ENCODE assay signal across 29 mouse cellular contexts in the genomic region with DNA sequence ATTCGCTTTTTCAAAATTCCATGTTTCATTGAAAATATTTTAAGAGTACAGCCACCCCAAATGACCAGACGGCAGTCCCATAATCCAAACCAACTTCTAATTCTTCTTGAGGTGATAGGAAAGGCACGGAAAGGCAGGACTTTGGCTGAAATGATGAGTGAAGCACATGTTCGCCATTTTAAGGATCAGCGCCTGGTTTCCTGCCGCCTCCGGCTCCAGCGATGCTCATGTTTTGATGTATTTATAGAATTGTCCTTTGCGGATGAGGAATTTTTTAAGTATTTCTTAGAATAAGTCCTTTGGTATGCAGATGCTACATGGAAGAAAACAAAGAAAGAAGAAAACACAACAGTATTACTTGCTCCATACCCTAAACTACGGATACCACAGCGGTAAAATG.
A peak's percentile ranks its signal among the peaks of the same experiment; 100 is the strongest.
DNase-seq lines count a peak whose midpoint lies in the region; ATAC-seq and TF ChIP-seq lines count a peak whose summit lies in the region.
"Had no signal": no experiment of that assay in that cellular context is flagged by ENCODE, and none has a peak within 500 bp of the region (broad histone marks: within the 10 kb centered on the region; RNA-seq: fewer than 3 reads in every experiment).

No protein-coding gene starts in this region.

- intact Hi-C loops in heart, postnatal 25 days (cut with DNase I): no loop called here

- no peak for TF ChIP-seq EP300 in heart, postnatal 0 days (IDR thresholded peaks at IDR 0.05; ENCODE audit: low read depth)

- peak overlapping the region; percentile 26; the same call in 1 of the 2 replicates for H3K4me2 ChIP-seq in heart, embryonic 12.5 days
- H3K4me2 ChIP-seq in heart, postnatal 0 days (ENCODE audit: low read depth, low read length): peak overlapping the region; percentile 28; the same call in 1 of the 2 replicates
- H3K4me2 ChIP-seq: embryonic facial prominence, embryonic 15.5 days; forebrain, embryonic 13.5 days; hindbrain, embryonic 13.5 days had no signal

- ATAC-seq in heart, embryonic 12.5 days (ENCODE audit: insufficient number of reproducible peaks, low FRiP score): no peak
- ATAC-seq in heart, postnatal 0 days (ENCODE audit: insufficient read depth, low read depth): no peak
- ATAC-seq in megakaryocyte-erythroid progenitor cell, adult 5-6 weeks (replicated peaks; ENCODE audit: low FRiP score, low TSS enrichment, poor library complexity, severe bottlenecking): no peak
- ATAC-seq: CD4-positive, CD25-positive, alpha-beta regulatory T cell, adult 4 months; forebrain, embryonic 13.5 days; intestine, embryonic 16.5 days had no signal

- 0 out of 2 replicates have a peak overlapping the region, but pooled peaks have one; percentile 38 for H3K27ac ChIP-seq in heart, embryonic 12.5 days (ENCODE audit: poor library complexity, severe bottlenecking)
- H3K27ac ChIP-seq in heart, postnatal 0 days (ENCODE audit: low read depth): no peak overlapping the region
- H3K27ac ChIP-seq: embryonic facial prominence, embryonic 10.5 days; embryonic facial prominence, embryonic 15.5 days; forebrain, embryonic 13.5 days; hindbrain, embryonic 13.5 days; kidney, postnatal 0 days; liver, embryonic 14.5 days; macrophage had no signal

- H3K4me3 ChIP-seq in heart, embryonic 12.5 days: no peak overlapping the region
- H3K4me3 ChIP-seq in heart, postnatal 0 days (ENCODE audit: low read depth, low read length): 0 out of 2 replicates have a peak overlapping the region, but pooled peaks have one; percentile 7
- H3K4me3 ChIP-seq: embryonic facial prominence, embryonic 10.5 days; embryonic facial prominence, embryonic 15.5 days; forebrain, embryonic 13.5 days; hindbrain, embryonic 13.5 days had no signal

- TF ChIP-seq CTCF in heart, postnatal 0 days (IDR thresholded peaks at IDR 0.05; ENCODE audit: low read depth): no peak

- no peak for DNase-seq in heart, postnatal 25 days (ENCODE audit: low spot score)
- DNase-seq in heart, postnatal 0 days (ENCODE audit: low spot score): no peak
- DNase-seq in heart, adult 11 months: no peak
- peak; percentile 22 to 29 for DNase-seq in right cerebral cortex, adult 2 months (ENCODE audit: low spot score in 2 of 2)
- no peak for DNase-seq in right cerebral cortex, postnatal 25 days
- DNase-seq: adrenal gland, postnatal 25 days; cerebellum, adult 18-20 months; cerebellum, postnatal 14 days; gastrocnemius, postnatal 10 days; heart, postnatal 4 days; kidney, adult 8-10 months; kidney, postnatal 4 days; liver; lung, adult 2 months; lung, postnatal 10 days; midbrain, embryonic 14.5 days; thymus, adult 2 months; thymus, postnatal 36 days had no signal

- no peaks in the 10 kb centered on the region for H3K4me1 ChIP-seq in heart, embryonic 12.5 days (replicated peaks)
- H3K4me1 ChIP-seq in heart, postnatal 0 days (ENCODE audit: control insufficient read depth, insufficient read depth): no peaks in the 10 kb centered on the region
- H3K4me1 ChIP-seq: embryonic facial prominence, embryonic 10.5 days; embryonic facial prominence, embryonic 15.5 days; forebrain, embryonic 13.5 days; hindbrain, embryonic 13.5 days had no signal

- 67% methylated on average over 11 of the region's 11 CpGs for WGBS in heart, embryonic 12.5 days
- 65% methylated on average over 11 of the region's 11 CpGs for WGBS in heart, postnatal 0 days

- peaks cover 33% of the 10 kb centered on the region for H3K36me3 ChIP-seq in heart, embryonic 12.5 days
- peaks cover 5% of the 10 kb centered on the region; the same call in 1 of the 2 replicates for H3K36me3 ChIP-seq in heart, postnatal 0 days (replicated peaks; ENCODE audit: control insufficient read depth, insufficient read depth, low read length)

- H3K9me3 ChIP-seq in heart, embryonic 12.5 days (replicated peaks): no peaks in the 10 kb centered on the region
- no peaks in the 10 kb centered on the region for H3K9me3 ChIP-seq in heart, postnatal 0 days (replicated peaks; ENCODE audit: control insufficient read depth, low read length)
- H3K9me3 ChIP-seq: embryonic facial prominence, embryonic 10.5 days; embryonic facial prominence, embryonic 15.5 days; forebrain, embryonic 13.5 days; hindbrain, embryonic 13.5 days had no signal

- H3K9ac ChIP-seq in heart, embryonic 12.5 days: no peak overlapping the region
- H3K9ac ChIP-seq in heart, postnatal 0 days (replicated peaks; ENCODE audit: low read depth, low read length): no peak overlapping the region
- H3K9ac ChIP-seq: embryonic facial prominence, embryonic 15.5 days; forebrain, embryonic 13.5 days; hindbrain, embryonic 13.5 days; liver, embryonic 14.5 days had no signal

- no peaks in the 10 kb centered on the region for H3K27me3 ChIP-seq in heart, embryonic 12.5 days (replicated peaks)
- H3K27me3 ChIP-seq in heart, postnatal 0 days (ENCODE audit: control insufficient read depth, insufficient read depth, low read length): no peaks in the 10 kb centered on the region
- H3K27me3 ChIP-seq: embryonic facial prominence, embryonic 15.5 days; forebrain, embryonic 13.5 days; hindbrain, embryonic 13.5 days had no signal

Comparison
In these comparisons a context has a peak if more than half of its experiments do, and no peak if none do; other contexts are left out.
1. DNase-seq: peak in right cerebral cortex, adult 2 months (2 of 2); none in heart, postnatal 25 days (single experiment), heart, postnatal 0 days (single experiment), heart, adult 11 months (single experiment) and right cerebral cortex, postnatal 25 days (single experiment).